14 mouse cellular contexts compared by ENCODE assay signal in the genomic region with DNA sequence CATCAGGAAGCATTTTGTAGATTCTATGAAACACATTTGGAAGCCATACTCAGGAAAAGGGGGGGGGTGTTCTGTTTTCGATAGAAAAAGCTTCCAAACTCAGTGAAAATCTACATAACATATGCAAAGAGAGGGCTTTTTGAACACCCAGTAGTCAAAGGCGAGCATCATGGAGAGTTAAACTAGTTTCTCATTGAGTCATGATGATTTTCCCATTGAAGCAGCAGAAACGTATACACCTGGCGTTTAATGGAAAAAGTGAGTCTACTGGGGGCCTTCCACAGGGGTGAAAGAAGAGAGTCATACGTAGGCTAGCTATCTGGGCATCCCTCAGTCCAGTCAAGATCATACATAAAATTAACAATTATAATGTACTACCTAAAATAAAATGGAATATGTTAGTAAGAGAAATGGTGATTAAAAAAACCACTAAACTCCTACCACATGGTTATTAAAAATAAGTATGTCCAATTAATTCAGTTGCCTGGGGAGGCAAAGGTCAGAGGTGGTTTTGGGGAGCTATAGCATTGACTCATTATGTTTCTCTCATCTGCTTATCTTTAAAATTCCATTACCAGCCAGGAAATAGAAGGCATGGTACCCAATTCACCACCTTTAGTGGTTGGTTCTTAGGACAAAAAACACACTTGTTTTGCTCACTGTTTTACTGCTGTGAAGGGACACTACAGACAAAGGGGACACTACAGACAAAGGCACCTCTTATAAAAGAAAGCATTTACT.
"Had no signal": no experiment of that assay in that cellular context is flagged by ENCODE, and none has a peak within 500 bp of the region (broad histone marks: within the 10 kb centered on the region; RNA-seq: fewer than 3 reads in every experiment).

No protein-coding gene starts in this region.

- H3K9me3 ChIP-seq: liver, embryonic 13.5 days; midbrain, embryonic 12.5 days; midbrain, embryonic 15.5 days; neural tube, embryonic 13.5 days; stomach, embryonic 15.5 days had no signal

- H3K27ac ChIP-seq: liver, embryonic 13.5 days; macrophage; midbrain, embryonic 12.5 days; midbrain, embryonic 15.5 days; neural tube, embryonic 13.5 days; stomach, embryonic 15.5 days had no signal

- H3K4me3 ChIP-seq: liver, embryonic 13.5 days; midbrain, embryonic 12.5 days; midbrain, embryonic 15.5 days; neural tube, embryonic 13.5 days; stomach, embryonic 15.5 days had no signal

- H3K27me3 ChIP-seq: liver, embryonic 13.5 days; midbrain, embryonic 12.5 days; midbrain, embryonic 15.5 days; neural tube, embryonic 13.5 days; stomach, embryonic 15.5 days had no signal

- ATAC-seq: midbrain, embryonic 15.5 days had no signal

- H3K4me2 ChIP-seq: liver, embryonic 13.5 days; midbrain, embryonic 12.5 days; midbrain, embryonic 15.5 days; neural tube, embryonic 13.5 days; stomach, embryonic 15.5 days had no signal

- H3K4me1 ChIP-seq: midbrain, embryonic 12.5 days; midbrain, embryonic 15.5 days; neural tube, embryonic 13.5 days; stomach, embryonic 15.5 days had no signal

- H3K9ac ChIP-seq: liver, embryonic 13.5 days; midbrain, embryonic 12.5 days; midbrain, embryonic 15.5 days; neural tube, embryonic 13.5 days; stomach, embryonic 15.5 days had no signal

- DNase-seq: kidney, postnatal 14 days; kidney, postnatal 4 days; liver, embryonic 13.5 days; lung, adult 2 months; lung, postnatal 14 days; retina, postnatal 1 day; right cerebral cortex, postnatal 25 days; spleen, adult 18-20 months; thymus, postnatal 25 days had no signal

- H3K36me3 ChIP-seq: liver, embryonic 13.5 days; midbrain, embryonic 12.5 days; midbrain, embryonic 15.5 days; neural tube, embryonic 13.5 days; stomach, embryonic 15.5 days had no signal
